Mouse (Mus musculus) embryo, embryonic 11 days (tissue): ENCODE results near the gene Smarcd1.

Source experiments
- DNase-seq: peaks from one replicate; pipeline ENCODE4 v3.0.0-alpha.2; 2015

The Smarcd1 gene

DNA sequence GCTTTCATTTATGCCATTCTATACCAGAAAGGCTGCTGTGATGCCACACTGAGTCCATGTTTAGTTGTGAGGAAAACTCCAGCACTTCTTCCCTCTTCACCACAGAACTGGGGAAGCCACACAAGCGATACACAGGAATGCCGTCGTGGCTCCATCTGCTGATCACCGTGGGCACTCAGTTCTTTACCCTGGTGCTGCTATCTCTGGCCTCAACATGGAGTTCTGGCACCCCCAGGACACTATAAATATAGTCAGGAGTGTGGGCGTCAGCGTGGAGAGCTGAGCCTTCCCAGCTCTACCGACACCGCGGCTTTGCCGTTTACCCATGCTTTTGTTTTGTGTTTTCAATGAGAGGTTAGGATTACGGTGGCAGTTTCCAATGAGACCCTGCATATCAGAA is 34.7 kb downstream of the Smarcd1 start:
- DNase-seq = no peak

DNA sequence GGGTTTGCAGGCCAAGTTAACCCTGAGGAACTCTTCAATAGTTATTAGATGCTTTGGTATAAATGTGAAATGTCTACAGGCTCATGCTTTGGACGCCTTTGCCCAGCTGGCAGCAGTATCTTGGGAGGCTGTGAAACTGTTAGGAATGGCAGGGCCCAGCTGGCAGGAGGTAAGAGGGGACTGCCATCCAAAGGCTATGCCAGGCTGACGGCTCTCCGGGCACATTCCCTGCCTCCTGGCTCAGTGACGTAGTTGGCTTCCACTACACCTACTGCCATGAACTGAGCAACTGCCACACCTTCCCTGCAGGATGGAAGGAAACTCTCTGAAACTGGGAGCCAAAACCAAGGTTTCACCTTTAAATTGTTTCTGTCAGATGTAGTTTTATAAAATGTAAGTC is 38.3 kb downstream of the Smarcd1 start:
- DNase-seq = no peak

DNA sequence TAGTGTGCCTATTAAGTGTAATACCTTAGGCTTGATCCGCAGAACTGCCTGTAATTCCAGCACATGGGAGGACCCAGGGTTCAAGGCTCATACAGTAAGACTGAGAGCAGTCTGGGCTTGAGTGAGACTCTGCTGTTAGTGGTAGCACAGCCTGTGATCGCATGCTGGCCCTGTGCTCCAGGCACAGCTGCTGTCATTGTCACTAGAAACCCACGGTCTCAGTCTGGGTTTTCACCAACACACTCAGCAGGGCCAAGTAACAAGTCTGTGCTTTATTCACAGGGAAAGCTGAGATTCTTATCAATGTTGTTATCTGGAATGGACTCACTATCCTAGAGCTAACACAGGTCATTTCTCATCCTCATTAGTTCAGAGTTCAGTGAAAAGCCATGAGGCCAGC is 52.3 kb downstream of the Smarcd1 start:
- DNase-seq = no peak
